Mouse (Mus musculus) heart, adult 2 months (tissue): ENCODE data around the gene Mmp24. TPM values are rescaled to one million over a fixed set of nuclear protein-coding genes. Genes with fewer than 3 reads are reported as not detected.
"Not testable (repeated sequence)": the region's sequence is repeated elsewhere in the genome, so short reads cannot be mapped to it uniquely, and the experiment has no call there.

Experiments
- DNase-seq, 2 experiments: peaks; one replicate each; pipeline ENCODE4 v3.0.0; 2021
- H3K27ac ChIP-seq: fragments of 200-600 bp; 2 replicates; pipeline ENCODE4 v1.8.1; 2022
- H3K27me3 ChIP-seq: fragments of 200-500 bp; 2 replicates; pipeline ENCODE4 v1.6.1; 2012; ENCODE audit warnings: mild to moderate bottlenecking, low read length, inconsistent platforms, mixed read lengths; ENCODE audit not compliant: control insufficient read depth, insufficient read depth
- H3K36me3 ChIP-seq: fragments of 200-500 bp; 2 replicates; pipeline ENCODE4 v1.6.1; 2012; ENCODE audit warnings: low read length, inconsistent platforms; ENCODE audit not compliant: control insufficient read depth, insufficient read depth
- H3K4me1 ChIP-seq: fragments of 200-500 bp; 2 replicates; pipeline ENCODE4 v1.6.1; 2011; ENCODE audit warnings: low read length; ENCODE audit not compliant: control insufficient read depth, insufficient read depth
- H3K4me3 ChIP-seq: fragments of 200-600 bp; 2 replicates; pipeline ENCODE4 v1.8.1; 2022
- H3K79me2 ChIP-seq: fragments of 200-500 bp; replicated peaks from 2 replicates; pipeline ENCODE4 v1.6.1; 2012; ENCODE audit warnings: mild to moderate bottlenecking, inconsistent platforms, low read length, moderate library complexity, mixed read lengths; ENCODE audit not compliant: control insufficient read depth, insufficient read depth
- H3K9ac ChIP-seq: fragments of 200-500 bp; 2 replicates; pipeline ENCODE4 v1.6.1; 2012; ENCODE audit warnings: low read depth, mild to moderate bottlenecking, control low read depth, inconsistent platforms, low read length, mixed read lengths
- CTCF ChIP-seq: fragments of 200-600 bp; IDR thresholded peaks from 2 replicates; pipeline ENCODE4 v1.8.1; 2022; ENCODE audit warnings: antibody characterized with exemption, mild to moderate bottlenecking, moderate library complexity
- EP300 ChIP-seq: fragments of 200-500 bp; IDR thresholded peaks from 2 replicates; pipeline ENCODE4 v1.6.1; 2011; ENCODE audit warnings: low read depth, low read length, control low read depth; ENCODE audit not compliant: insufficient read depth
- POLR2A ChIP-seq: fragments of 200-500 bp; IDR thresholded peaks from 2 replicates; pipeline ENCODE4 v1.6.1; 2011; ENCODE audit warnings: mild to moderate bottlenecking, low read depth, low read length, control low read depth; ENCODE audit not compliant: insufficient read depth
- WGBS: fragments of 180-500 bp; shearing (Covaris S2); methylation state at CpG from one replicate; pipeline ENCODE4 v1.1.7; 2018; 5-methylcytosine and 5-hydroxymethylcytosine counted together
- intact Hi-C: fragments of 180-260 bp; cut with DNase I; formaldehyde crosslinking; loops from one replicate; pipeline ENCODE4 v1.15.1; 2025
- polyA plus RNA-seq: library from polyadenylated mRNA; depleted of rRNA; stranded (reverse); fragments of >200 nt; gene quantifications from 2 replicates; pipeline ENCODE4 v1.2.3, GENCODE M21; 2012
- total RNA-seq, 2 experiments: library from RNA; stranded (reverse); gene quantifications; 2 replicates each; pipeline ENCODE4 v1.2.3; 2021

Gene Mmp24
- total and polyA plus RNA-seq, 3 experiments, result not detected

GRCm38 (mm10) chr2:155832087-155832486, 56.9 kb downstream of the Mmp24 start:
- H3K79me2 ChIP-seq, H3K9ac ChIP-seq, H3K4me1 ChIP-seq, DNase-seq, H3K27ac ChIP-seq, H3K4me3 ChIP-seq, H3K27me3 ChIP-seq, H3K36me3 ChIP-seq, intact Hi-C loops: not testable (repeated sequence)
- peak; percentile 53 for TF ChIP-seq CTCF
- 69% methylated on average over 1 of the region's 1 CpGs for WGBS

GRCm38 (mm10) chr2:155834732-155835131, 59.6 kb downstream of the Mmp24 start, which contains the start of gene Fam83c:
Gene Fam83c, minus strand, starts transcription at chr2:155834854.
- 48% methylated on average over 9 of the region's 9 CpGs for WGBS
- H3K4me3 ChIP-seq, result no peak within 1 kb of the TSS
- intact Hi-C loops, result no loop called here

GRCm38 (mm10) chr2:155837961-155838360, 62.8 kb downstream of the Mmp24 start:
- H3K36me3 ChIP-seq, result no peaks in the 10 kb centered on the region
- TF ChIP-seq CTCF (no peak), POLR2A (no peak), EP300 (no peak)
- intact Hi-C loops, result no loop called here
- no peaks in the 10 kb centered on the region for H3K4me1 ChIP-seq
- no peak overlapping the region for H3K9ac ChIP-seq
- no peak overlapping the region for H3K4me3 ChIP-seq
- H3K27ac ChIP-seq, result no peak overlapping the region
- WGBS, result 58% methylated on average over 3 of the region's 3 CpGs
- no peak for DNase-seq
- H3K27me3 ChIP-seq, result no peaks in the 10 kb centered on the region
- no peaks in the 10 kb centered on the region for H3K79me2 ChIP-seq

More at GRCm38 (mm10) chr2:155834732-155835131, 59.6 kb downstream of the Mmp24 start, which contains the start of gene Fam83c:
- H3K27ac ChIP-seq, result no peak within 1 kb of the TSS
- no peaks in the 10 kb centered on the region for H3K27me3 ChIP-seq
- no peak for TF ChIP-seq POLR2A
- no peak for TF ChIP-seq EP300
- no peak for TF ChIP-seq CTCF
- H3K79me2 ChIP-seq, result no peaks in the 10 kb centered on the region
- no peak for DNase-seq
- no peaks in the 10 kb centered on the region for H3K36me3 ChIP-seq
- no peak within 1 kb of the TSS for H3K9ac ChIP-seq
- no peaks in the 10 kb centered on the region for H3K4me1 ChIP-seq

GRCm38 (mm10) chr2:155838961-155839360, 63.8 kb downstream of the Mmp24 start:
- H3K27me3 ChIP-seq, result no peaks in the 10 kb centered on the region
- DNase-seq, result no peak
- no peaks in the 10 kb centered on the region for H3K79me2 ChIP-seq
- TF ChIP-seq POLR2A (no peak), CTCF (no peak), EP300 (no peak)
- intact Hi-C loops, result no loop called here
- 75% methylated on average over 4 of the region's 4 CpGs for WGBS
- H3K27ac ChIP-seq, result no peak overlapping the region
- no peaks in the 10 kb centered on the region for H3K4me1 ChIP-seq
- H3K4me3 ChIP-seq, result no peak overlapping the region
- H3K9ac ChIP-seq, result no peak overlapping the region
- H3K36me3 ChIP-seq, result no peaks in the 10 kb centered on the region

- Histone ChIP-seq H3K27me3 (no peaks in the 10 kb centered on the region), H3K36me3 (no peaks in the 10 kb centered on the region), H3K4me1 (no peaks in the 10 kb centered on the region), H3K79me2 (no peaks in the 10 kb centered on the region), H3K4me3 (no peak overlapping the region), H3K27ac (no peak overlapping the region), H3K9ac (no peak overlapping the region)
- no peak for DNase-seq
- TF ChIP-seq POLR2A (no peak), CTCF (no peak), EP300 (no peak)
- intact Hi-C loops, result no loop called here
- 84% methylated on average over 8 of the region's 8 CpGs for WGBS
Measured at GRCm38 (mm10) chr2:155846930-155847329, 71.8 kb downstream of the Mmp24 start.

GRCm38 (mm10) chr2:155848291-155848690, 73.1 kb downstream of the Mmp24 start:
- H3K9ac ChIP-seq, result no peak overlapping the region
- no peaks in the 10 kb centered on the region for H3K27me3 ChIP-seq
- H3K27ac ChIP-seq, result no peak overlapping the region
- no peaks in the 10 kb centered on the region for H3K79me2 ChIP-seq
- H3K36me3 ChIP-seq, result no peaks in the 10 kb centered on the region
- TF ChIP-seq POLR2A (no peak), EP300 (no peak), CTCF (peak; percentile 81)
- WGBS, result 32% methylated on average over 6 of the region's 6 CpGs
- intact Hi-C loops, result loop anchor here (1.0 kb wide), 1 partner anchor 98 kb away; no protein-coding TSS in a partner anchor
- no peaks in the 10 kb centered on the region for H3K4me1 ChIP-seq
- no peak overlapping the region for H3K4me3 ChIP-seq
- DNase-seq, result peak; percentile 66 to 70
